Mouse (Mus musculus): ENCODE data around the gene Dvl2. TPM values are rescaled to one million over a fixed set of nuclear protein-coding genes. Genes with fewer than 3 reads are reported as not detected.

The Dvl2 gene
- polyA plus RNA-seq, 1 experiment from 2014 or later, result 34.6 TPM

- peak overlapping the region; percentile 35 for H3K4me3 ChIP-seq (replicated peaks; ENCODE audit: low read length)
- H3K9ac ChIP-seq (replicated peaks; ENCODE audit: low read depth, low read length), result peak overlapping the region; percentile 33
- peak overlapping the region; percentile 71 for H3K4me2 ChIP-seq (ENCODE audit: low read length)
- H3K36me3 ChIP-seq (ENCODE audit: control insufficient read depth, insufficient read depth), result peaks cover 21% of the 10 kb centered on the region
- no peaks in the 10 kb centered on the region for H3K9me3 ChIP-seq (ENCODE audit: control insufficient read depth, low read length)
- peak overlapping the region; percentile 96 for H3K27ac ChIP-seq (ENCODE audit: low read length)
- H3K27me3 ChIP-seq (replicated peaks; ENCODE audit: control insufficient read depth, insufficient read depth, low read length), result no peaks in the 10 kb centered on the region
- WGBS, result 0% methylated on average over 20 of the region's 20 CpGs
- peaks cover 68% of the 10 kb centered on the region for H3K4me1 ChIP-seq (replicated peaks; ENCODE audit: control insufficient read depth, insufficient read depth, low read length)
- peak; percentile 92 for ATAC-seq
Observed at GRCm38 (mm10) chr11:70029130-70029801, 28.9 kb downstream of the Dvl2 start.

GRCm38 (mm10) chr11:70029829-70030550 is 29.6 kb downstream of the Dvl2 start:
- peak overlapping the region; percentile 71 for H3K4me2 ChIP-seq (ENCODE audit: low read length)
- no peaks in the 10 kb centered on the region for H3K9me3 ChIP-seq (ENCODE audit: control insufficient read depth, low read length)
- WGBS, result 11% methylated on average over 11 of the region's 11 CpGs
- peak overlapping the region; percentile 43 for H3K9ac ChIP-seq (replicated peaks; ENCODE audit: low read depth, low read length)
- ATAC-seq, result peak; percentile 67
- H3K27ac ChIP-seq (ENCODE audit: low read length), result peak overlapping the region; percentile 96
- H3K36me3 ChIP-seq (ENCODE audit: control insufficient read depth, insufficient read depth), result peaks cover 21% of the 10 kb centered on the region
- H3K4me3 ChIP-seq (replicated peaks; ENCODE audit: low read length), result peak overlapping the region; percentile 35
- H3K27me3 ChIP-seq (replicated peaks; ENCODE audit: control insufficient read depth, insufficient read depth, low read length), result no peaks in the 10 kb centered on the region
- peaks cover 60% of the 10 kb centered on the region for H3K4me1 ChIP-seq (replicated peaks; ENCODE audit: control insufficient read depth, insufficient read depth, low read length)

- H3K4me3 ChIP-seq (replicated peaks; ENCODE audit: low read length), result peak overlapping the region; percentile 35
- peaks cover 54% of the 10 kb centered on the region for H3K4me1 ChIP-seq (replicated peaks; ENCODE audit: control insufficient read depth, insufficient read depth, low read length)
- 94% methylated on average over 28 of the region's 28 CpGs for WGBS
- H3K27ac ChIP-seq (ENCODE audit: low read length), result peak overlapping the region; percentile 96
- peak overlapping the region; percentile 71 for H3K4me2 ChIP-seq (ENCODE audit: low read length)
- no peak for ATAC-seq
- H3K36me3 ChIP-seq (ENCODE audit: control insufficient read depth, insufficient read depth), result peaks cover 21% of the 10 kb centered on the region
- peak overlapping the region; percentile 43 for H3K9ac ChIP-seq (replicated peaks; ENCODE audit: low read depth, low read length)
- H3K27me3 ChIP-seq (replicated peaks; ENCODE audit: control insufficient read depth, insufficient read depth, low read length), result no peaks in the 10 kb centered on the region
- H3K9me3 ChIP-seq (ENCODE audit: control insufficient read depth, low read length), result no peaks in the 10 kb centered on the region
Observed at GRCm38 (mm10) chr11:70030651-70031320, 30.4 kb downstream of the Dvl2 start.

GRCm38 (mm10) chr11:70031321-70031670 is 30.9 kb downstream of the Dvl2 start:
- no peak overlapping the region for H3K9ac ChIP-seq (replicated peaks; ENCODE audit: low read depth, low read length)
- H3K9me3 ChIP-seq (ENCODE audit: control insufficient read depth, low read length), result no peaks in the 10 kb centered on the region
- H3K4me2 ChIP-seq (ENCODE audit: low read length), result no peak overlapping the region
- ATAC-seq, result no peak
- H3K4me1 ChIP-seq (replicated peaks; ENCODE audit: control insufficient read depth, insufficient read depth, low read length), result peaks cover 49% of the 10 kb centered on the region
- H3K27me3 ChIP-seq (replicated peaks; ENCODE audit: control insufficient read depth, insufficient read depth, low read length), result no peaks in the 10 kb centered on the region
- H3K36me3 ChIP-seq (ENCODE audit: control insufficient read depth, insufficient read depth), result peaks cover 21% of the 10 kb centered on the region
- no peak overlapping the region for H3K27ac ChIP-seq (ENCODE audit: low read length)
- WGBS, result 98% methylated on average over 11 of the region's 11 CpGs
- H3K4me3 ChIP-seq (replicated peaks; ENCODE audit: low read length), result no peak overlapping the region

GRCm38 (mm10) chr11:70038174-70038573 is 37.8 kb downstream of the Dvl2 start:
- Histone ChIP-seq H3K4me3 (replicated peaks; ENCODE audit: low read length) (no peak overlapping the region), H3K9me3 (ENCODE audit: control insufficient read depth, low read length) (no peaks in the 10 kb centered on the region), H3K4me2 (ENCODE audit: low read length) (no peak overlapping the region), H3K27ac (ENCODE audit: low read length) (no peak overlapping the region), H3K4me1 (replicated peaks; ENCODE audit: control insufficient read depth, insufficient read depth, low read length) (no peaks in the 10 kb centered on the region; the same call in 1 of the 2 replicates), H3K36me3 (ENCODE audit: control insufficient read depth, insufficient read depth) (peaks cover 25% of the 10 kb centered on the region), H3K9ac (replicated peaks; ENCODE audit: low read depth, low read length) (no peak overlapping the region), H3K27me3 (replicated peaks; ENCODE audit: control insufficient read depth, insufficient read depth, low read length) (no peaks in the 10 kb centered on the region)
- ATAC-seq, result no peak
- 84% methylated on average over 7 of the region's 7 CpGs for WGBS

GRCm38 (mm10) chr11:70039631-70040030 is 39.2 kb downstream of the Dvl2 start:
- Histone ChIP-seq H3K4me2 (ENCODE audit: low read length) (no peak overlapping the region), H3K4me1 (replicated peaks; ENCODE audit: control insufficient read depth, insufficient read depth, low read length) (no peaks in the 10 kb centered on the region; the same call in 1 of the 2 replicates), H3K36me3 (ENCODE audit: control insufficient read depth, insufficient read depth) (peaks cover 32% of the 10 kb centered on the region), H3K9ac (replicated peaks; ENCODE audit: low read depth, low read length) (no peak overlapping the region), H3K27me3 (replicated peaks; ENCODE audit: control insufficient read depth, insufficient read depth, low read length) (no peaks in the 10 kb centered on the region), H3K9me3 (ENCODE audit: control insufficient read depth, low read length) (no peaks in the 10 kb centered on the region), H3K27ac (ENCODE audit: low read length) (no peak overlapping the region), H3K4me3 (replicated peaks; ENCODE audit: low read length) (no peak overlapping the region)
- 94% methylated on average over 10 of the region's 10 CpGs for WGBS
- ATAC-seq, result no peak

GRCm38 (mm10) chr11:70040184-70040583 is 39.8 kb downstream of the Dvl2 start:
- WGBS, result 92% methylated on average over 7 of the region's 7 CpGs
- Histone ChIP-seq H3K4me2 (ENCODE audit: low read length) (no peak overlapping the region), H3K9ac (replicated peaks; ENCODE audit: low read depth, low read length) (no peak overlapping the region), H3K36me3 (ENCODE audit: control insufficient read depth, insufficient read depth) (peaks cover 34% of the 10 kb centered on the region), H3K4me1 (replicated peaks; ENCODE audit: control insufficient read depth, insufficient read depth, low read length) (no peaks in the 10 kb centered on the region; the same call in 1 of the 2 replicates), H3K27me3 (replicated peaks; ENCODE audit: control insufficient read depth, insufficient read depth, low read length) (no peaks in the 10 kb centered on the region), H3K9me3 (ENCODE audit: control insufficient read depth, low read length) (no peaks in the 10 kb centered on the region), H3K4me3 (replicated peaks; ENCODE audit: low read length) (no peak overlapping the region), H3K27ac (ENCODE audit: low read length) (no peak overlapping the region)
- ATAC-seq, result no peak

- Histone ChIP-seq H3K27me3 (replicated peaks; ENCODE audit: control insufficient read depth, insufficient read depth, low read length) (no peaks in the 10 kb centered on the region), H3K36me3 (ENCODE audit: control insufficient read depth, insufficient read depth) (peaks cover 37% of the 10 kb centered on the region), H3K27ac (ENCODE audit: low read length) (no peak overlapping the region), H3K9me3 (ENCODE audit: control insufficient read depth, low read length) (no peaks in the 10 kb centered on the region), H3K4me3 (replicated peaks; ENCODE audit: low read length) (no peak overlapping the region), H3K4me2 (ENCODE audit: low read length) (no peak overlapping the region), H3K4me1 (replicated peaks; ENCODE audit: control insufficient read depth, insufficient read depth, low read length) (no peaks in the 10 kb centered on the region; the same call in 1 of the 2 replicates), H3K9ac (replicated peaks; ENCODE audit: low read depth, low read length) (no peak overlapping the region)
- no peak for ATAC-seq
- 89% methylated on average over 23 of the region's 23 CpGs for WGBS
Observed at GRCm38 (mm10) chr11:70042309-70043085, 42.1 kb downstream of the Dvl2 start.

- no peak overlapping the region for H3K27ac ChIP-seq (ENCODE audit: low read length)
- H3K4me1 ChIP-seq (replicated peaks; ENCODE audit: control insufficient read depth, insufficient read depth, low read length), result no peaks in the 10 kb centered on the region; the same call in 1 of the 2 replicates
- no peaks in the 10 kb centered on the region for H3K27me3 ChIP-seq (replicated peaks; ENCODE audit: control insufficient read depth, insufficient read depth, low read length)
- H3K9ac ChIP-seq (replicated peaks; ENCODE audit: low read depth, low read length), result no peak overlapping the region
- H3K9me3 ChIP-seq (ENCODE audit: control insufficient read depth, low read length), result no peaks in the 10 kb centered on the region
- H3K36me3 ChIP-seq (ENCODE audit: control insufficient read depth, insufficient read depth), result peaks cover 37% of the 10 kb centered on the region
- WGBS, result 83% methylated on average over 7 of the region's 7 CpGs
- no peak overlapping the region for H3K4me2 ChIP-seq (ENCODE audit: low read length)
- no peak for ATAC-seq
- H3K4me3 ChIP-seq (replicated peaks; ENCODE audit: low read length), result no peak overlapping the region
Observed at GRCm38 (mm10) chr11:70043665-70044064, 43.3 kb downstream of the Dvl2 start.

Data from forebrain, embryonic 16.5 days (tissue).